Mouse (Mus musculus): ENCODE data around the gene Atp6v1g2.

Gene Atp6v1g2

DNA sequence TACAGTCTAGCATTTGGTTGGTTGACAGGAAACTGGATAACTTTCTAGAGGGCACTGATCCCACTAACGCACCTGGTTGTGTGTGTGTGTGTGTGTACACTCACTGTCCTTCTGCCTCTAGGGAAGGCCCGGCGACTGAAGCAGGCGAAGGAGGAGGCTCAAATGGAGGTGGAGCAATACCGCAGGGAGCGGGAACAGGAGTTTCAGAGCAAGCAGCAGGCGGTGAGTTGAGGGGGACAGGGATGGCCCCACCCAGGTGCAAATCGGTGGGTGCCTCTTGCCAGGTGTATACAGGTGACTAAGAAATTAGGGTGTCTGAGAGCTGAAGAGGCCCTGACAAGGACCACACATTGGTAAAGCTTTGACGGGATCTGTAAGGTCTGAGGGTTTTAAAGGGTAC, 3.5 kb downstream of the Atp6v1g2 start:
- no peak for DNase-seq (ENCODE audit: low spot score in 2 of 2)

DNA sequence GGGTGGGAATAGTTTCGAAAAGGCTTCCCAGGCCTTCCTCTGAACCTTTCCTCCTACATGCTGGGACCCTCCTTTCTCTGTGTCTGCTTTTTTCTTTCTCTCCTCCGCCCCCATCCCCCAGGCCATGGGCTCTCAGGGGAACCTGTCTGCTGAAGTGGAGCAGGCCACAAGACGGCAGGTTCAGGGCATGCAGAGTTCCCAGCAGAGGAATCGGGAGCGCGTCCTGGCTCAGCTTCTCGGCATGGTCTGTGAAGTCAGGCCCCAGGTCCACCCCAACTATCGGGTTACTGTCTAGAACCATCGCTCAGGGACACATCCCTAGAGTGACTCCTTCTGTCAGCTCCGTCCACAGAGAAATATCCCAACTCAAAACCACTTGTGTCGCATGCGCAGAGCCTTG, 4.0 kb downstream of the Atp6v1g2 start:
- no peak for DNase-seq (ENCODE audit: low spot score in 2 of 2)

DNA sequence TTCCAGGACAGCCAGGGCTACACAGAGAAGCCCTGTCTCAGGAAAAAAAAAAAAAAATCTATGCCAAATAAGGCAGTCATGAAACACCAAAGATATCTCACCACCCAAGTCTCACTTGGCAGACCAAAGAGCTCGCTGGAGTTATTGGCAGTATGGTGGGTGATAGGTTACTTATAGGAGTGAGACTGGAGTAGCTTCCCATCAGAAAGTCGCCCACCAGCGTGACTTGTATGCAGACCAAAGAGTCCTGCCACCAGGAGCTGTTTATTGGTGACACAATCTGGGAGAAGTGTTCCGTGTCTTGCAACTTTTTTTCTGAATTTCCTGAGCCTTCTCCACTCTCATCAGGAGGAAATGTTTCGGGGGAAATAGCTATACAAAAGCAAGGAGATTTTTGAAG, 6.2 kb downstream of the Atp6v1g2 start:
- DNase-seq (ENCODE audit: low spot score in 2 of 2), result no peak

GRCm38 (mm10) chr17:35240384-35241304, 7.2 kb downstream of the Atp6v1g2 start:
- no peak for DNase-seq (ENCODE audit: low spot score in 2 of 2)

- peak; percentile 96 to 97 for DNase-seq (ENCODE audit: low spot score in 2 of 2)
These were observed 8.0 kb downstream of the Atp6v1g2 start, which contains the start of gene Ddx39b for GRCm38 (mm10) chr17:35241305-35242014. Gene Ddx39b (plus strand): TSS chr17:35241746.

DNA sequence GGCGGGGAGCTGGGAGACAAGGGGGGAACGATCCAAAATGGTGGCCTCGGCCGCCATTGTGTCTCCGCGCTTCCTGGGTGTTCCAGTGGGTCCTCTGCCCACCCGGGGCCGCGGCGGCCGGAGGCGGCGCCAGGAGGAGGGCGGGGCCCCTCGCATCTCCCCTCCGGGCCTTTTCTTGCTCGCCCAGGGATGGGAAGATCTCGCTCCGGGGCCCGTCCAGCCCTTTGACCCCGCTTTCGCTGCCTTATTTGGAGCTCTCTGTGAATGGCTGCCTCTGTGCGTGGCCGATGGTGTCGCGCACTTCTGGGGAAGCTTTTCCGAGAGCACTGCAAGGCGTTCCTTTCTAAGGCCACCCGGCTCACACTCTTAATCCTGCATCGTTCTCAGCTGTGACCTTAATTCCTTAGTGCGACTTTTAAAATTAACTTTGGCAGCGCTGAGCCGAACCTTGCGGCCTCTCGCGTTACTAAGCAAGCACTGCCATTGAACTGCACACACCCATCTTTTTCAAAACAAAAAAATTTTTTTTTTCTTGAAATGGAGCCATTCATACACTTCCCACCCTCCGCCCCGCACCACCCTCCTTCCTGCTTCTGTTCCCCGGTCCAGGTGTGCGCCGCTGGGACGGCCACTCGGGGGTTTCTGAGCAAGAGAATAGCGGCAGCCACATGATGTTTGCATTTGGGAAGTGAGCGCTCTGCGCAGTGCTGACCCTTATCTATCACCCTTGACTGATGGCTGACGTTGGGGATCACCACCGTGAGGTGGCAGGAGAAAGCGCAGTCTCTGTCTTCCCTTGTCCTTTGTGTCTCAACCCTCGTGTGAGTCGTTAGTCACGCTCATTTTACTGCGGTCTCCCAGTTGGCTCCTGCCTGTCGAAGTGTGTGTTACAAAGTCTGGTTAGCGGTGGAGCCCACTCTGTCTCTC, 8.8 kb downstream of the Atp6v1g2 start:
- peak; percentile 78 to 81 for DNase-seq (ENCODE audit: low spot score in 2 of 2)

DNA sequence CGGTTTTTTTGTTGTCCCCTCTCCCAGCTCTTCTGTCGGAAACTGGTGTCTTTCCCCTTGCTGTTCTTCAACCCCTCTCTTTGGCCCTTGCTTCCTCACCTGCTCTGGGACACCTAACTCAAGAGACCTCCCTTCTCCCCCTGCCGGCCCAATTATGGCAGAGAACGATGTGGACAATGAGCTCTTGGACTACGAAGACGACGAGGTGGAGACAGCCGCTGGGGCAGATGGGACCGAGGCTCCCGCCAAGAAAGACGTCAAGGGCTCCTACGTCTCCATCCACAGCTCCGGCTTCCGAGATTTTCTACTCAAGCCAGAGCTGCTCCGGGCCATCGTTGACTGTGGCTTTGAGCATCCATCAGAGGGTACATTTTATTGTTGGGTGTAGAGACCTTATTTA, 9.6 kb downstream of the Atp6v1g2 start:
- DNase-seq (ENCODE audit: low spot score in 2 of 2), result no peak

- DNase-seq (ENCODE audit: low spot score in 2 of 2), result no peak
These were observed 11.5 kb downstream of the Atp6v1g2 start for GRCm38 (mm10) chr17:35244999-35245398.

DNA sequence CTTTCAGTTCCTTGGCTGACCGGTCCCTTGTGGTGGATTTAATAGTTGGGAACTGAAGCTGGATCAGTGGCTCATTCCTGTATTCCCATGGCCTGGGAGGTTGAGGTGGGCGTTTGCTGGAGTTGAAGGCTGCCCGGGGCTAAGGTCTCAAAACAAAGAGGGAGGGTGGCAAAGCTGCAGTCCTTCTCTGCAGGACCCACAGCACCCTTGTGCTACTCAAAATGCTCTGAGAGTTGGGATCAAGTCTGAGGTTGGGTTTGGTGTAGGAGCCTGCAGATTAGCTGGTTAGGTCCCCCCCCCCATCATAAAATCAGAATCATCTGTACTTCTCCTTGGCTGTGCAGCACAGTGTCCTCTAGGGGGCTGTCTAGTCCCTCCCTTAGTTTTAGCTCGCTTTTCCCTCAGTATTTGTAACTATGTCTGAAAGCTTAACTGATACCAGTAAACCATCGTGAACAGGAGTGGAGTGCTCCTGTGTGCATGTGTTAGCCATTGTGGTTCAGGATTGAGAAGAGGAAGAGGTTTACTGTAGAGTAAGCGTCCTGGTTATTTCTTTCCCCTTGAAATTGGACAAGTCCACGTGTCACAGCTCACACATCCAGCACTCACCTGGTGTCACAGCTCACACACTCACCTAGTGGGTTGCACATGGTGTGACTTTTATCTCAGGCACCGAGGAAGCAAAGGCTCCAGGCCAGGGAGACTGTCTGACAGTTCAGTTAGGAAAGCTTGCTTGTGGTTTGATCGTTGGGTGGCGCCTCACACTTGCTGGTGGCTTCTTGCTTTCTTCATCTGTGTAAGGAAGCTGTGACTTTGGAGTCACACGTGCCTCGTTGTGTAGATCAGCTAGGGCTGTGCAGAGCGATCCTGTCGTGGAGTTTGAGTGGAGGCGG, 12.5 kb downstream of the Atp6v1g2 start:
- peak; percentile 70 to 78 for DNase-seq (ENCODE audit: low spot score in 2 of 2)

GRCm38 (mm10) chr17:35247144-35247543, 13.7 kb downstream of the Atp6v1g2 start:
- no peak for DNase-seq (ENCODE audit: low spot score in 2 of 2)

- DNase-seq (ENCODE audit: low spot score in 2 of 2), result no peak
These were observed 15.5 kb downstream of the Atp6v1g2 start for GRCm38 (mm10) chr17:35248986-35249385.

GRCm38 (mm10) chr17:35249451-35250197, 16.2 kb downstream of the Atp6v1g2 start:
- DNase-seq (ENCODE audit: low spot score in 2 of 2), result no peak

DNA sequence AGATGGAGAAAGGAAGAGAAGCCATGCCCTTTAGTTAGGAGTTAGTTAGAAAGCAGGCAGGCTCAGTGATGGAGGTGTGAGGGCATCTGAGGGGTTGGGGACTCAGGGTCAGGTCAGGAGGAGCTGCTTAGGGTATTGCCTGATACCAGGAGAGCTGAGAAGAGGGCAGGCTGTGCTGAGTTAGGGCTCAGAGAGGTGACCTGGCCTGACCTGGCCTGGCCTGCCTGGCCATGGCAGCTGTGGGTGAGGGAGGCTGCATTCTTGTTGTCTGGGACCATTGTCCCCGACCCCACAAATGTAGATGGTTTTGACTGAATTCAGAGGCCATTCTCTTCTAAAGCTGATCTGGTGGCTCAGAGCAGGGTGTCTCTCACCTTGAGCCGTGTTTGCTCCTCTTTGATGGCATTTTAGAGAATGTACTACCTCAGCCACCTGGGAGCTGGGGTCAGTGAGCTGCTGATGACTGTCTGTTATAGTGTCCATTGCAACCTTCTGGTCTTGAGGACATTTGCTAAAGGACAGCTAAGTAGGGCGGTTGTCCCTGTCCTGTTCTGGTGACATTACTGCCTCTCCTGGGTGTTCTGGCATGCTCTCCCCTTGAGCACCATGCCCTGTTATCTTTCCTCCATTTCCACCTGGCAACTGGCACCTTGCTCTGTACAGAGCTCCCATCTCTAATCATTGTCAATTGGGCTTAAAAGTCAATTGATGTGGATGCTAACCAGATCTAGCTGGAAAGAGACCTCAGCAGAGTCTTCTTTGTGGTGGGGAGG, 17.1 kb downstream of the Atp6v1g2 start:
- no peak for DNase-seq (ENCODE audit: low spot score in 2 of 2)

DNA sequence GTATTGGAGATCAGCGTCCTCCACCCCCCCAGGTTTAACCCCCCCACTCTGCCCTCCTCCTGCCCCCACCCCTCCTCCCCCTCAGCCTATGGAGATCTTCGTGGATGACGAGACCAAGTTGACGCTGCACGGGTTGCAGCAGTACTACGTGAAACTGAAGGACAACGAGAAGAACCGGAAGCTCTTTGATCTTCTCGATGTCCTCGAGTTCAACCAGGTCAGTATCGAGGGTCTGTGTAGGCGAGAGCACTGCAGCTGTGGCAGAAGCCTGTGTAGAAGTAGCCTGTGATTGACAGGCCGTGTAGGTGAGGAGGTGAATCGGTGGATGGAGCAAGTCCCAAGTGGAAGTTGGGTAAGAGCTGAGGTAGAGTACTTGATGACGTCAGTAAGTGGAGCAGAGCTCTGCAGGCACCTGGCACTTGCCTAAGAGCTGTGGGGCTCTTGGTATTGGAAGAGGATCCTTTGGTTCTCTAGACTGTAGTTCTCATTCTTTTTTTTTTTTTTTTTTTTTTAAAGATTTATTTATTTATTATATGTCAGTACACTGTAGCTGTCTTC, 17.8 kb downstream of the Atp6v1g2 start:
- no peak for DNase-seq (ENCODE audit: low spot score in 2 of 2)

DNA sequence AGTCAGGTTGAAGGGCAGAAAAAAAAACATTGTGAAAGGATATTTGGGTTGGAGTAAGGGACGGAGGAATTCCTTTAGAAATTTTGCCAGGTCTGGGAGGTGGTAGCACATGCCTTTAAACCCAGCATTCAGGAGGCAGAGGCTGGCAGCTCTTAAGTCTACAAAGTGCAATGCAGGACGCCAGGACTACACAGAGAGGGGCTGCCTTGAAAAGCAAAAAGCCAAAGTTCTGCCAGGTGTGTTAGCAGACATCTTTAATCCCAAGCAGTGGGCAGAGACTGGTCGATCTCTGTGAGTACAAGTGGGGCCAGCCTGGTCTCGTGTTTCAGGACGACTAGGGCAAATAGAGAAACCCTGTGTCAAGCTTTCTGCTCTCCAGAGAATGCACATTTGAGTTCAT, 18.5 kb downstream of the Atp6v1g2 start:
- no peak for DNase-seq (ENCODE audit: low spot score in 2 of 2)

- DNase-seq (ENCODE audit: low spot score in 2 of 2), result no peak
These were observed 19.3 kb downstream of the Atp6v1g2 start for GRCm38 (mm10) chr17:35252619-35253292.

GRCm38 (mm10) chr17:35253293-35254093, 20.0 kb downstream of the Atp6v1g2 start:
- no peak for DNase-seq (ENCODE audit: low spot score in 2 of 2)
